Mouse (Mus musculus) bone marrow, adult 2 months (tissue): ENCODE measurements around the gene Ubash3b.

Experiments used
- CTCF ChIP-seq: fragments of 200-500 bp; IDR thresholded peaks from 2 replicates; pipeline ENCODE4 v1.5.1; 2011; ENCODE audit warnings: low read length, control low read depth; ENCODE audit not compliant: control insufficient read depth, insufficient read depth
- POLR2A ChIP-seq: fragments of 200-500 bp; IDR thresholded peaks from 2 replicates; pipeline ENCODE4 v1.6.1; 2011; ENCODE audit warnings: low read depth, mild to moderate bottlenecking, control low read depth, low read length, borderline replicate concordance; ENCODE audit not compliant: control insufficient read depth

GRCm38 (mm10) chr9:41075528-41075927 lies 86.0 kb downstream of the Ubash3b start:
- TF ChIP-seq CTCF (no peak), POLR2A (no peak)
